Mouse (Mus musculus): ENCODE measurements at regions not wholly inside any gene's neighbourhood (a gene's known extent, or its start where the extent isn't known, plus 50 kb on each side); places are given as distances from the start of the nearest gene placed in this dataset.

DNA sequence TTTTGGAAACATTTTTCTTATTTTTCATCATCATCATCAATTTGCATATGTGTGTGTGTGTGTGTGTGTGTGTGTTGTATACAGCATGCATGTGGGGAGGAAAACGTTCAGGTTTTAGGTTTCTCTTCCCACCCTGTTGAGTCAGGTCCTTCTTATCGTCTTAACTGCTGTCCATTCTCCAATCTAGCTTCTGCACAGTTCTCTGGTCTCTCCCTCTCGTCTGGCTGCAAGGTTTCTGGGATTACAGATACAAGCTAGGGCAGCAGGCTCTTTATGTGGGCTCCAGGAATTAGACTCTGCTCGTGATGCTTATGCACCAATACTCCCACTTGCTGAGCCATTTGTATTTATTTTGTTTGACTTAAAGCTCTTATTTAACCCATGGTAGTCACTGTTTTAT, 226.6 kb upstream of the Cwc22 start:
- DNase-seq = no peak
- intact Hi-C loops (cut with DNase I) = no loop called here

DNA sequence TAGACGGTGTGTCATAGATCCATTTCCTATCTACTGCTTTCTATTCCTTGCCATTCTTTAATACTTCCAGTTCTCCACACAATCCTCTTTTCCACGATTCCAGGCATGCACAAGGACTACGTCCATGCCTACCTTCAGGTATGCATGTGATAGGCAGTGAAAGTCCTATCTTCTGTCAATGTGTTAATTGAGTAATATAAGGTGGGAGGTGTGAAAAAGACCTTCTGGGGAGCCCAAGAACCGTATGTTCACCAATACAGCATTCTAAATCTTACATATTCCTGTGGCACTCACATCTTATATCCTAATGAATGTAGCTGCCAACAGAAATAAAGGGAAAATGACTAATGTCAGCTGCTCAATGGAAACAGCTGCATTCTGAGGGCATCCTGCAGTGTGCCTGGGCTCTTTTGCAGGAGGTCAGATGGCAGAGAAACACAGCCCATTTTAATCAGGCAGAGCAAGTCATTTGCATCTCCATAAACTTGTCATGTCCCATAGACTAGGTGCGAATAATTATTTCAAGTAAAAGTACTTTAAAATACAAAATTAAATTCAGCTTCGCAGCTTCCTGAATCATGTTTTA, 224.1 kb upstream of the Cwc22 start:
- intact Hi-C loops (cut with DNase I) = no loop called here
- no peak for DNase-seq

DNA sequence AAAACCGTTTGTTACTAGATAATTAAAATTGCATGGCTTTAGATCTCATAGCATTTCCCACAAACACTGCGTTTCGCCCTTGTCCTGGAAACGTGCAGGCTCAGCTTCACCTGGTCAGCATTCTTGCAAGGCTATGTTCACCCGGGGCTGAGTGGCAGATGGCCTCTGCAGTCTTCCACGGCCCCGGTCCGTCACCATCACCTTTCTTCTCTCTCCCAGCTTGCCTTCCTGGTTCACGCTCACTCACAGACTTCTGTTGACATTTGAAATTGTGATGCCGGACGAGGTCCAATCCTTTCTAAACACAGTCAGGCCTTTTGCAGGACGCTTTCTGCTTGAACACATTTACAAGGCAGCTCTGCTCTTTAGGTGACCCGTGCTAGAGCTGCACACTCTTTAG, 219.3 kb upstream of the Cwc22 start:
- intact Hi-C loops (cut with DNase I) = no loop called here
- DNase-seq = no peak

DNA sequence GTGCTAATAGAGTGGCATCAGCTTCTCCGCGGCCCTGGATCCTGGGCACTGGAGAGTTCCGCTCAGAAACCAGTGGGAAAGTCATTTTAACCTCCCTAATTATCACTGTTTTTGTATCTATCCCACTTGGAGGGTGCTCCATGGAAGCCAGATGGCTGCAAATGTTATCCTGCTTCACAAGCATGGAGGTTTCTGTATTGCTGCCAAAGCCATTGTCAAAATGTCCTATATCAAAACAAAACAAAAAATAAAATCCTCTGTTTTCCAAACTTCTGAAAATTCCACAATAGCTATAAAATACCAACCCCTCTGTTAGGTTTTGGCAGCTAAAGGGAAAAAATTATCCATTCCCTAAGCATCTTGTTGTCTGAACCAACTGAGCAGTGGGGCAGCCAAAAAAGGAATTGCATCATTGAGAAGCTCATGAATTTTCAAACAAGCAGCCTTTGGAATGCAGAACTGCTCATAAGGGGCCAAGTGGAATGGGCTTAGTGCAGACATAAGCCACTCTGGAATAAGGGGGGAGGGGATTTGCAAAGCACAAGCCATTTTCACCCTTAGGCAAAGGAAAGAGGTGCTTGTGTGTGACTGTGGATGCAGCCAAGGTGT, 213.8 kb upstream of the Cwc22 start:
- intact Hi-C loops (cut with DNase I) = no loop called here
- DNase-seq = peak; percentile 2 to 7

DNA sequence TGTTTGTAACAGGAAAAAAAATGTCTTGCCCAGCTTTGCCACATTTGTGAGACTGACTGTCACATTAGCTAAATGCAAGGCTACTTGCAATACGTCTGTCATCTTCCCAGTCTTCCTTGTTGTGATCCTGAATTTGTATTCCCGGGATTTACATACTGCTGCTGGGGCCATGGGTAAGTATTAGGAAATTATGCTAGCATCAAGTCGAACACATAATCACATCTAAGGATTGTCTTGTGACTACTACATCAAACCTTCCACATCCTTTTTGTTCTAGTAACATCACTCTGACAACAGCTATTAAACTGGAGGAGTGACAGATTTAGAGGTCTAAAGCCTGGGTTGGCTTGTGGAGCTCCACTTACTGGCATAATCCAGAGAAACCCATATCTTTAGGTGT, 164.2 kb upstream of the Cwc22 start:
- intact Hi-C loops (cut with DNase I) = no loop called here
- DNase-seq = no peak

DNA sequence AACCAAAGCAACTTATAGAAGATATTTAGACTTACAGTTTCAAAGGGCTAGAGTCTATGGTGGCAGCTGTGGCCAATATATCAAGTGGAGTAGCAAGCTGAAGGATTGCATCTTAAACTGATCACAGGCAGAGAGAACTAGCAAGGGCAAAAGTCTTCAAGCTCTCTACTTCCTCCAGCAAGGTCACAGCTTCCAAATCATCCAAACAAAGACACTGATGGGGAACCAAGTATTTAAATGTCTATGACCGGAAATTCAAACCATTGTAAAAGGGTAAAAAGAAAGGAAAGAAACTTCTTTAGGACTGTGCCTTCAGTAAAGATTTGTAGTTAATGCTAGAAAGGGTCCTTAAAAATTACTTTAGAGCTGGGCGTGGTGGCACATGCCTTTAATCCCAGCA, 149.4 kb upstream of the Cwc22 start:
- intact Hi-C loops (cut with DNase I) = no loop called here
- DNase-seq = no peak

DNA sequence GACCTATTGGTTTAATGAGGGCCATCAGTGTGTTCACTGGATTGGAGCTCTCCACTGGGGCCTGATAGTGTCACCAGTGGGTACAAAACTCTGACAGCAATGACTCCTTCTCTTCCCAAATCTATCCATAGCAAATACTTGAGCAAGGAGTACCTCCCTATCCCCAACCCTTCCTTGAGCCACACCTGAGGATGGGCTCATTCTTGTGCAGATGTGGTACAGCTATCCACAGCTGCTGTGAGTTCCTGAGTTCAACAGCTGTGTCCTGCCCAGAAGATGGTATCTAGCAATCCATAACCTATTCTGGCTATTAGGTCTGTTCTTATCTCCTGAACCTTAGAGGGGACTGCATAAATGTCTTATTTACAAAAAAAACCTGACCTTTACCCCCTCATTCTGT, 148.7 kb upstream of the Cwc22 start:
- intact Hi-C loops (cut with DNase I) = no loop called here
- DNase-seq = no peak

DNA sequence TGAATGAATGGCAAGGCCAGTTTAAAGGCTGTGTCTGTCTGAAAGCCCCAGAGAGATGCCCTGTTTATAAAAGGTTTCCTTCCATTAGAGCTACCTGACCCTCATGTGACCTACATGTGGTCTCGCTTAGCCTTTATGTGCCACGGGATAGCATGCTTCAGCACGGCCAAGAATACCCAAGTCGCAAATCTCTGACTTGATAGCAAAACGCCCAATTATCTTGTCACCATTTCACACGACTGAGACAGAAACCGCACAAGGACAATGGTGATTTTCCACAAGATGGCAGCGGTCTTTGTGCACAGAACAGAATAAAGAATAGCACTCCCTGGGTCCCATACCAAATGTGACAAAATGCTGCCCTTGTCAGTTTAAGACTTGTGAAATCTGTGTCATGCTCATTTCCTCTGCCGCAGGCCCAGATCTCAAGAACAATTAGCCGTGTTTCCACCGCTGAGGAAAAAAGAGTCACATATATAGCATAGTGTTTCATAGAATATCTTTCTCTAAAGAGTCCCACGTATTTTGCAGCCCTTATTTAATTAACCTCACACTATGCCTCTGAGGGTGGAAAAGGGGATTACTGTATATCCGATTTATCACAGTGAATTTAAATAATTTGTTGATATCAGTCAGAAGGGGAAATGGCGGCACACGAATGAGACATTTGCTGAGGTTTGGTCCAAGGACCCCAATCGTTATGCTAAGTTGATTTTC, 118.3 kb upstream of the Cwc22 start:
- intact Hi-C loops (cut with DNase I) = no loop called here
- no peak for DNase-seq

DNA sequence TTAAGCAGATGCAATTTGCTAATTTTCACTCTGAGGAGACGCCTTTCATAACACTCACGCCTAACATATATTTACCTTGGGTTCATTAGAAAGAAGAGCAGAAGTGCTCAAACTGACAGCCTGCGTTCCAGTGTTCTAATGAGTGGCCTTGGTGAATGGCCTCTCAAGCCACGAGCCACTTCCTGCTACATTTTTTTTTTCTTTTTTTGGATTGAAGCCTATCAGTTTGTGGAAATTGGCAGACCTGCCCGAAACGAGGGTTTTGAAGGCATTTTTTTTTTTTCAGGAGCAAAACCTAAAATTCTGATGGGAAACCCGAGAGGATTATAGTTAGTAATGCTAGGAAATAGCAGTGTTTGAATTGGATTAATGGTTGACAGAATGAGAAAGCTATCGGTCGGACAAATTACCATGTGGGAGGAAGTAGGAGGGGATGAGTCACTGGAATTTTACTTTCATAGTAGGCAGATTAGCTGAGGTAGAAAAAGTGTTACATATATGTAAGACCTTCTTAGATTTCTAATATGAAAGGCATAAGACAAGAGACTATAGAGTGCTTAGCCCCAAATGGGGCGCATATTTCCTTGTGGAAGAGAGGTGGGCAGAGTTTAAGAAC, 113.7 kb upstream of the Cwc22 start:
- intact Hi-C loops (cut with DNase I) = no loop called here
- DNase-seq = no peak

DNA sequence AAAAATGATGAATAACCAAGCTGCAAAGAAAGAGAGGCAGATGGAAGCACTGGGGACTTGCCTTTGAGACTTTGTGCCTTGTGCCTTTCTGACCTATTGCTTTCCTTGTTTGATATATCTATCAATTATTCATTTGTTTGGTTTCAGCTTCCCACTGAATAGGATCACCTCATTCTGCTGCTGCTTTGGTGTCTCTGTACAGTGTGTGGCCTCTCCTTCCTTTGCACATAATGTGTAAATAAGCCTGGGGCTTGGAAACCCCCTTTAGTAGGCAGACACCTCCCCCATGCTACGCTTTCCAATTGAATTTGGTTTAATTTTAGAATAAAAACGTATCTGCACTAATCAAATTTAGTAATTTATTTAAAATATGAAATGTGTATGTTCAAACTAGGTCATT, 112.8 kb upstream of the Cwc22 start:
- no peak for DNase-seq
- intact Hi-C loops (cut with DNase I) = no loop called here

DNA sequence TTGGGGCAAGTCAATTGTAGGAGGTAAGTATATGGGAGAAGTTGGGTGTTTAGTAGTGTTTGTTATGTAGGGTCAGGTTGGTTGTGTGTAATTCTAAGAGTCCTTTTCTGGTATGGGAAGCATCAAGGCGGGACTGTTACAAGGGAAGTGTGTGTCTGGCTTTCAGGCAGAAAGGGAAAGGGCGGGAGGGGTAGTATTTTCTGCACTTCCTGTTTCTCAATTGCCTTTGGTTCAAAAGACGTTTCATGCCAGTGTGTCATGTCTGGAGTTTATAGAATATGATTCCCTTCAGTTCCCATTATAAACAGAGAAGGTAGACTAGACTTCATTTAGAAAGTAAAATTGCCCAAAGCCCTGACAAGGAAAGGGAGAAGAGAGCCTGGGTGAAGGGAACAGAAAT, 107.7 kb upstream of the Cwc22 start:
- no peak for DNase-seq
- intact Hi-C loops (cut with DNase I) = loop anchor here (5.0 kb wide), 1 partner anchor 1213 kb away; no protein-coding TSS in a partner anchor

DNA sequence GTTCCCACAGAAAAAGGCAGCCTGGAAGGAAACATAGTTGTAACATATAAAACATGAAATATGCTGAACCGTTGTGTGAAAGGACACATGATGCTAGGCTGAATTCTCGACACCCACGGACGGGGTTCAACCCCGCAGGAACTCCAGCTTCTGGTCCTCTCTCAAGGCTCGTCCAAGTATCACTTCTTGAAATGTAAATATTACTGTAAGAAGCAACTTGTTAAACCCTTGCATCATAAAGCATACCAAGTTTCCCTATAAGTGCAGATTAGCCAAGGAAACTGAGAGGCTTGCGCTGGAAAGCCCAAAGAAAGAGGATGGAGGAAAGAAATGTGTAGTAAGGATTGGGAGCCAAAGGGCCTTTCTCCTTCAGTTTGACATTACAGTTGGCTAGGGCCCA, 104.4 kb upstream of the Cwc22 start:
- intact Hi-C loops (cut with DNase I) = loop anchor here (2.0 to 5.0 kb wide), 2 partner anchors 864 to 1217 kb away; no protein-coding TSS in a partner anchor
- no peak for DNase-seq

DNA sequence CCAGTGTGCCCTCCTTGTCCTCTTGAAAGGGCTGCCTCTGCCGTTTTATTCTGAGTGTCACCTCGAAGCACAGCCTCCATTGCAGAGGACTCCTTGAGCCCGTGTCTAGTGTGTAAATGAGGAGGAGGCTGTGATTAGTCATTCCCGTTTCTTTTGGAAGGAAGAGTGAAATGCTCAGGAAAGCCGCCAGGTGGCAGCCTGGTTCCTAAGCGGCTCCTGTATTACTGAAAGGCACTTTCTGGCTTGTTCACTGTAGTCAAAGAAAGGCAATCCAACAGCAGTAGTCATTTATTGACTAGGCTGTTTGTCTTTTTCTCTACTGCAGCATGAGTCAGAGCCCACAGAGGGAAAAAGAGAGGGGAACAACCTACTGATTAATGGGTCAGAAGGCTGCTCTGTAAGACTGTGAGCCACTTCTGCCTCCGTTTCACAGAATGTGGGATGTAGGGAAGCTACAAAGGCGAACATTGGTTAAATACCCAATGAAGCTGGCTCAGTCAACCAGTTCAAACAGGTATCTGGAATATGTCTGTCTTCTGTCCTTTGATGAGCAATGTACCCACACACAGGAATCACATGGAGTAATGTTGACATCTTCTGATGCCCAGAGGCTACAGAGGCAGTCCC, 103.2 kb upstream of the Cwc22 start:
- peak; percentile 80 to 85 for DNase-seq
- intact Hi-C loops (cut with DNase I) = loop anchor here (2.0 kb wide), 2 partner anchors 819 to 1449 kb away; partner anchors contain the start of gene Ube2e3

DNA sequence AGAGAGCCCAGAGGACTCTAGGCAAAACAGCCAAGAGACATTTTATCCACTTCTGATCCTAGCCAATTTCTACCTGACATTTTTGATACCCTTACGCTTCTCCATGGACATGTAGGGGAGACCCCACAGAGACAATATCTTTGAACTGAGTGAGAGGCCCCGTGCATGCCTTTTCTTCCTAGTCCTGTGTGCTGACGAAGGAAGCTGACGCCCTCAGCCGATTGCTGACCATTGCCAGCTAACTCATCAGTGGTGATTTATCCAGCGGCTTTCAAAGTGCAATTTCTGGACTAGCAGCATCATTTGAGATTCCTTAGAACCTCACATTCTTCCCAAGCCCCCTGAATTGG, 102.5 kb upstream of the Cwc22 start:
- DNase-seq = peak in 1 of 2 experiments; percentile 10
- intact Hi-C loops (cut with DNase I) = loop anchor here (2.0 kb wide), 2 partner anchors 820 to 1450 kb away; partner anchors contain the start of gene Ube2e3

DNA sequence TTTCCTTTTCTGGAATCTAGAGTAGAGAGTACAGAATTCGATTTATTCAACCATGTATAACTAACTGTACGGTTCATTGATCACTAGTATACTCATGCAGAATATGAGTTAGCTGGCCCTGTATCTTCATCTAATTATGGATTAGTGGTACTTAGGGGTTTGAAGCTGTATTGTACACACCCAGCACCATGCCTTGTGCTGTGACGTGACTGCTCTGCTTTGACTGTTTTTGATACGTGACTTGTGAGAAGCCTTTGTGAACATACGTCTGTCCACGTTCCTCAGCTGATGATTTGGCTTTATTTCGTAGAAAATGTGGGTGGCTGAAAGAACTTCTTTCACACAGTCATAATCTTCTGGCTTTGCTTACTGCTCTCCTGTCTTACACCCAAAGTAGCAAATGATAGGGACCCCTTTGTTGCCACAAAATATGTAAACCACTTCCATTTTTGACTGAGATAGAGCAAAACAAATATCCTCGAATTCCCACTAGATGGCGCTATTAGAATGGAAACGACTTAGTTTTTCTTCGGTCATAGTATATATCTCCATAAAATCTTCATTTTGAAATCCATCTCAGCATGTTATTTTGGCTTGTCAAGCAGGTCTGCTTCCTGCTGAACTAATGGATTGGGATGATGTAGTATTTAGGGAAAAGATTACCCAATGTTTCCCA, 102.0 kb upstream of the Cwc22 start:
- DNase-seq = peak in 1 of 2 experiments; percentile 2
- intact Hi-C loops (cut with DNase I) = loop anchor here (2.0 kb wide), 2 partner anchors 821 to 1451 kb away; partner anchors contain the start of gene Ube2e3

DNA sequence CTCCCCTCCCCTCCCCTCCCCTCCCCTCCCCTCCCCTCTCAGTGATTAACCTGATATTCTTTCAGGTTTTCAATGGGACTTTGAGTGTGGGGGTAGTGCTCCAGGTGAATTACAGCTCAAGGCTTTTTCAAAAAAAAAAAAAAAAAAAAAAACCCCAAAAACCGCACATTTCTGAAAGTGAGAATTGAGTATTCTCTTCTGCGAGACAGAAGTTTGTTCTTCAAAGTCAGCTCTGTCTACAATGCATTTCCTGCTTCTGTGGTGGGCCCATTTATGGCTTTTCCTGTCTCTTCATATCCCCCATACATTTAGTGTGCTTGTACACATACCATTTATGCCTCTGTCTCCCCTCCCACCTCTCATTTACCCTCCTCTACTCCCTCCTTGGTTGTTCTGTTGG, 81.1 kb upstream of the Cwc22 start:
- intact Hi-C loops (cut with DNase I) = no loop called here
- no peak for DNase-seq

DNA sequence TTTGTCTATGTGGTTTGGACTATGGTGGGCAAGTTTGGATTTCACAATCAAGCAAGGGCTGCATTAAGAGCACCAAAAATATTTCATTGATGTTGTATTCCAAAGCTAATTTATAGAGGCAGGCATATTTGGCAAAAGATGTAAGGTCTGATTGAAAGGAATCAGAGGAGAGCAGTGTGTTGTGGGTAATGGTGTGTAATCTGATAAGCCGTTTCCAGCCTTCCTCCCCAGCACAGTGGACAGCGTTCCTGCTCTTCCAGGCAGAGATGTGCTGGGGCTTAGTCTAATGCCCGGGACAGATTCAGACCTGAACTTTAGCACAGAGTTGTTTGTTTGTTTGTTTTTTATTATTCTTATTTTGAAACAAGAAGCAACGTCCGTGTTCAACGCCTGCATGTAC, 80.6 kb upstream of the Cwc22 start:
- intact Hi-C loops (cut with DNase I) = loop anchor here (1.0 kb wide), 1 partner anchor 157 kb away; no protein-coding TSS in a partner anchor
- no peak for DNase-seq

DNA sequence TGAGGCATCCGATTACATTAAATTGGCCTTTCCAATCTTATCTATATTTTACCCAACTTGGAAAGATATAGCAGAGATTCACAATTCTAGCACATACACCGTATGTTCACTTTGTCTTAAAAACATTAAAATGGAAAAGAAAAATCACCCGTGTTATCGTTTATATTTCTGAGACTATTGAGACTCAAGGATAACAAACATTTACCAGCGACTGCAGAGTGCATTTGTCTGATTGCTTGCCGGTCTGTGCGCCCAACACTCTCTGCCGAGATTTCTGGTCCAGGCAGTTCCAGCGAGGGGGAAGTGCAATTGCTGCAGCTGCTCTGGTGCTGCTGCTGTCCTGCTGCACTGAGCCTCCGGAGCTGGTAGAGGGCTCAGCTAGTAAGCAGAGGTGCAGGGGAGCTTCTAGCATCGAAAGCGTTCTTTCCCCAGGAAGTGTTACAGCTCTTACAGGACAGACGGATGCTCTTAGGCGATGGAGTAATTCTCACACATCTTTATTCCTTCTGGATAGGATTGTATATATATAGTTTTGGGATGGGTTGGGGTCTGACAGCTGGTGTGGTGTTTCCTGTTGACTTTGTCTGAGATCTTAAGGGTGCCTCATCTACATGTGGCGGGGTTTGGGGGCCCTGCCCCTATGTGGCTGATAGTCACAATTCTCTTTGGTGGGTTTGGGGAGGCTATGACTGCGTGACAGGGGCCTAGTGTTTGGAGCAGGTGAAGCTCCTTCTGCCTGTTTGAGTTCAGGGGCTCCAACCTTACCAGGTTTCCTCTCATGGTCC, 79.7 kb upstream of the Cwc22 start:
- intact Hi-C loops (cut with DNase I) = loop anchor here (1.0 kb wide), 1 partner anchor 156 kb away; no protein-coding TSS in a partner anchor

DNA sequence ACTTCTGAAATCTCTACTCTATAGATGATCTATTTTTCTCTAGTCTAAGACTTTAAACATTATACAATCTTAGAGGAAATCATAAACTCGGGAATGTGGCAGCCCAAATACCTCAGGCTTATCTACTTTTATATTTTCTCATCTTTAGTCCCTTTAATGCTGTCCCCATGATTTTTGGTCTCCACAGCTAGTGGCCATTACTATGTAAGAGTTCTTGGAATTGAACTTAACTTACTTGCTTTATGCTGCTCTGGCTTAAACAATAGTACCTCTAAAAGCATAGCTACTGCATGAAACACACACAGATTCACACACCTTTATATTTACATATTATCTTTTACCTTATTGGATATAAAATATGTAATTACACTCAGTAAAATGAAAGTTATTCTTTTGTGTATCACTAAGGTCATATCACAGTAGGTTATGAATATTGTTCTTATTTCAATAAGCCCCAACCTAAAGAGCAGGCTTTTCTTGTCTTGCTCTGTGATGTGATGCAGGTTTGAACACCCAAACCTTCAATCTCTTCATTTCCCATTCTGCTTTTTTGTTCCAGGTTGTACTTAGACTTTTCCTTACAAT, 78.9 kb upstream of the Cwc22 start:
- no peak for DNase-seq
- intact Hi-C loops (cut with DNase I) = no loop called here

More for the DNA sequence above, 79.7 kb upstream of the Cwc22 start:
- DNase-seq = no peak
